Mouse (Mus musculus): ENCODE data around the gene Foxr1. TPM values are rescaled to one million over a fixed set of nuclear protein-coding genes. Genes with fewer than 3 reads are reported as not detected.
"Not testable (repeated sequence)": the region's sequence is repeated elsewhere in the genome, so short reads cannot be mapped to it uniquely, and the experiment has no call there.

Foxr1 gene
- polyA plus RNA-seq, 1 experiment from 2014 or later: not detected

- Histone ChIP-seq H3K27ac (no peak overlapping the region), H3K4me2 (replicated peaks) (no peak overlapping the region), H3K4me3 (no peak overlapping the region), H3K36me3 (peaks cover 49% of the 10 kb centered on the region), H3K9ac (no peak overlapping the region), H3K9me3 (no peaks in the 10 kb centered on the region), H3K27me3 (no peaks in the 10 kb centered on the region), H3K4me1 (peaks cover 10% of the 10 kb centered on the region)
- no peak for ATAC-seq (ENCODE audit: insufficient number of reproducible peaks, insufficient read depth, low FRiP score, low TSS enrichment)
- 84% methylated on average over 2 of the region's 2 CpGs for WGBS
These were observed 30.1 kb downstream of the Foxr1 start for GRCm38 (mm10) chr9:44410647-44411336.

- whole genome bisulfite sequencing: 85% methylated on average over 9 of the region's 9 CpGs
- not testable (repeated sequence) for H3K9me3 ChIP-seq; ATAC-seq (ENCODE audit: insufficient number of reproducible peaks, insufficient read depth, low FRiP score, low TSS enrichment); H3K4me1 ChIP-seq; H3K27ac ChIP-seq; H3K27me3 ChIP-seq
- peaks cover 63% of the 10 kb centered on the region for H3K36me3 ChIP-seq
- H3K4me2 ChIP-seq (replicated peaks): peak overlapping the region; percentile 66
- H3K9ac ChIP-seq: peak overlapping the region; percentile 72; the same call in 1 of the 2 replicates
- peak overlapping the region; percentile 64 for H3K4me3 ChIP-seq
These were observed 32.2 kb downstream of the Foxr1 start for GRCm38 (mm10) chr9:44408693-44409092.

- Histone ChIP-seq H3K27me3 (no peaks in the 10 kb centered on the region), H3K4me3 (peak overlapping the region; percentile 64), H3K4me1 (peaks cover 10% of the 10 kb centered on the region), H3K27ac (peak overlapping the region; percentile 95), H3K4me2 (replicated peaks) (peak overlapping the region; percentile 66), H3K9me3 (no peaks in the 10 kb centered on the region), H3K36me3 (peaks cover 64% of the 10 kb centered on the region), H3K9ac (peak overlapping the region; percentile 72)
- no peak; the same call in 1 of the 2 replicates for ATAC-seq (ENCODE audit: insufficient number of reproducible peaks, insufficient read depth, low FRiP score, low TSS enrichment)
- under 1% methylated on average over 24 of the region's 24 CpGs for WGBS
These were observed 33.2 kb downstream of the Foxr1 start for GRCm38 (mm10) chr9:44407752-44408097.

GRCm38 (mm10) chr9:44406906-44407751 lies 33.8 kb downstream of the Foxr1 start, which contains the start of the genes Rps25 and Trappc4:
Gene Rps25 (plus strand): TSS chr9:44407139.
Gene Trappc4 (minus strand): TSS chr9:44407600.
- Histone ChIP-seq H3K27ac (peak within 1 kb of the TSS; percentile 95), H3K4me3 (peak within 1 kb of the TSS; percentile 64), H3K9ac (peak within 1 kb of the TSS; percentile 72), H3K9me3 (no peaks in the 10 kb centered on the region), H3K4me1 (peaks cover 10% of the 10 kb centered on the region), H3K4me2 (replicated peaks) (peak within 1 kb of the TSS; percentile 66), H3K36me3 (peaks cover 64% of the 10 kb centered on the region), H3K27me3 (no peaks in the 10 kb centered on the region)
- peak; percentile 90 for ATAC-seq (ENCODE audit: insufficient number of reproducible peaks, insufficient read depth, low FRiP score, low TSS enrichment)
- WGBS: under 1% methylated on average over 51 of the region's 51 CpGs

GRCm38 (mm10) chr9:44405011-44405410 lies 35.9 kb downstream of the Foxr1 start:
- peaks cover 10% of the 10 kb centered on the region for H3K4me1 ChIP-seq
- no peaks in the 10 kb centered on the region for H3K9me3 ChIP-seq
- 79% methylated on average over 3 of the region's 3 CpGs for WGBS
- H3K9ac ChIP-seq: no peak overlapping the region
- no peak overlapping the region for H3K27ac ChIP-seq
- H3K4me3 ChIP-seq: no peak overlapping the region
- peaks cover 64% of the 10 kb centered on the region for H3K36me3 ChIP-seq
- no peaks in the 10 kb centered on the region for H3K27me3 ChIP-seq
- ATAC-seq (ENCODE audit: insufficient number of reproducible peaks, insufficient read depth, low FRiP score, low TSS enrichment): no peak
- H3K4me2 ChIP-seq (replicated peaks): no peak overlapping the region

- H3K27ac ChIP-seq: no peak overlapping the region
- no peak overlapping the region for H3K9ac ChIP-seq
- H3K4me1 ChIP-seq: peaks cover 17% of the 10 kb centered on the region
- no peak overlapping the region for H3K4me3 ChIP-seq
- no peak for ATAC-seq (ENCODE audit: insufficient number of reproducible peaks, insufficient read depth, low FRiP score, low TSS enrichment)
- H3K36me3 ChIP-seq: peaks cover 64% of the 10 kb centered on the region
- 0 out of 2 replicates have a peak, but pooled peaks cover 3% of the 10 kb centered on the region for H3K27me3 ChIP-seq
- no peak overlapping the region for H3K4me2 ChIP-seq (replicated peaks)
- WGBS: 89% methylated on average over 4 of the region's 4 CpGs
- H3K9me3 ChIP-seq: no peaks in the 10 kb centered on the region
These were observed 39.9 kb downstream of the Foxr1 start for GRCm38 (mm10) chr9:44401081-44401480.

GRCm38 (mm10) chr9:44399795-44400114 lies 41.2 kb downstream of the Foxr1 start:
- Histone ChIP-seq H3K36me3 (peaks cover 58% of the 10 kb centered on the region), H3K9ac (no peak overlapping the region; the same call in 1 of the 2 replicates)

GRCm38 (mm10) chr9:44399114-44399794 lies 41.7 kb downstream of the Foxr1 start:
- Histone ChIP-seq H3K27ac (no peak overlapping the region), H3K4me2 (replicated peaks) (no peak overlapping the region), H3K27me3 (0 out of 2 replicates have a peak, but pooled peaks cover 3% of the 10 kb centered on the region), H3K4me3 (no peak overlapping the region), H3K9ac (no peak overlapping the region), H3K9me3 (no peaks in the 10 kb centered on the region), H3K4me1 (peaks cover 15% of the 10 kb centered on the region; the same call in 1 of the 2 replicates), H3K36me3 (peaks cover 53% of the 10 kb centered on the region)
- WGBS: 74% methylated on average over 13 of the region's 13 CpGs
- ATAC-seq (ENCODE audit: insufficient number of reproducible peaks, insufficient read depth, low FRiP score, low TSS enrichment): no peak

More at GRCm38 (mm10) chr9:44399795-44400114, 41.2 kb downstream of the Foxr1 start:
- WGBS: 91% methylated on average over 6 of the region's 6 CpGs
- Histone ChIP-seq H3K4me1 (peaks cover 15% of the 10 kb centered on the region; the same call in 1 of the 2 replicates), H3K9me3 (no peaks in the 10 kb centered on the region), H3K4me2 (replicated peaks) (no peak overlapping the region), H3K4me3 (no peak overlapping the region), H3K27ac (no peak overlapping the region), H3K27me3 (0 out of 2 replicates have a peak, but pooled peaks cover 3% of the 10 kb centered on the region)
- ATAC-seq (ENCODE audit: insufficient number of reproducible peaks, insufficient read depth, low FRiP score, low TSS enrichment): no peak

- no peak overlapping the region for H3K9ac ChIP-seq
- H3K4me1 ChIP-seq: peaks cover 15% of the 10 kb centered on the region; the same call in 1 of the 2 replicates
- no peak for ATAC-seq (ENCODE audit: insufficient number of reproducible peaks, insufficient read depth, low FRiP score, low TSS enrichment)
- H3K27ac ChIP-seq: no peak overlapping the region
- peaks cover 46% of the 10 kb centered on the region for H3K36me3 ChIP-seq
- H3K27me3 ChIP-seq: 0 out of 2 replicates have a peak, but pooled peaks cover 3% of the 10 kb centered on the region
- 87% methylated on average over 9 of the region's 9 CpGs for WGBS
- H3K4me2 ChIP-seq (replicated peaks): peak overlapping the region; percentile 98
- no peaks in the 10 kb centered on the region for H3K9me3 ChIP-seq
- H3K4me3 ChIP-seq: no peak overlapping the region
These were observed 42.4 kb downstream of the Foxr1 start for GRCm38 (mm10) chr9:44398551-44398950.

GRCm38 (mm10) chr9:44398087-44398486 lies 42.8 kb downstream of the Foxr1 start:
- 0 out of 2 replicates have a peak overlapping the region, but pooled peaks have one; percentile 68 for H3K4me3 ChIP-seq
- ATAC-seq (ENCODE audit: insufficient number of reproducible peaks, insufficient read depth, low FRiP score, low TSS enrichment): no peak
- H3K9me3 ChIP-seq: no peaks in the 10 kb centered on the region
- no peak overlapping the region for H3K27ac ChIP-seq
- H3K27me3 ChIP-seq: 0 out of 2 replicates have a peak, but pooled peaks cover 3% of the 10 kb centered on the region
- 24% methylated on average over 4 of the region's 4 CpGs for WGBS
- peaks cover 15% of the 10 kb centered on the region; the same call in 1 of the 2 replicates for H3K4me1 ChIP-seq
- no peak overlapping the region for H3K9ac ChIP-seq
- H3K36me3 ChIP-seq: peaks cover 42% of the 10 kb centered on the region
- peak overlapping the region; percentile 98 for H3K4me2 ChIP-seq (replicated peaks)

Measured in embryonic facial prominence, embryonic 12.5 days (tissue).